Mouse (Mus musculus) G1E-ER4 (cell line): ENCODE results near the gene Creb3l2. TPM values are rescaled to one million over a fixed set of nuclear protein-coding genes. Genes with fewer than 3 reads are reported as not detected.

ENCODE experiments used
- GATA1 ChIP-seq: IDR thresholded peaks from one replicate; pipeline ENCODE4 v1.8.0; 2012; ENCODE audit warnings: low read length, inconsistent platforms
- polyA plus RNA-seq: library from polyadenylated mRNA; stranded (reverse); fragments of >175 nt; gene quantifications from 2 replicates; pipeline ENCODE4 v1.2.3, GENCODE M21; 2012

Gene Creb3l2
- polyA plus RNA-seq, 1 experiment, result 0.02 TPM

GRCm38 (mm10) chr6:37327519-37327918 lies 114.4 kb downstream of the Creb3l2 start:
- no peak for TF ChIP-seq GATA1

- TF ChIP-seq GATA1, result no peak
Observed at GRCm38 (mm10) chr6:37326603-37326955, 115.4 kb downstream of the Creb3l2 start.

- no peak for TF ChIP-seq GATA1
Observed at GRCm38 (mm10) chr6:37325906-37326602, 115.9 kb downstream of the Creb3l2 start.

GRCm38 (mm10) chr6:37325076-37325475 lies 116.9 kb downstream of the Creb3l2 start:
- TF ChIP-seq GATA1, result no peak

GRCm38 (mm10) chr6:37322641-37323040 lies 119.3 kb downstream of the Creb3l2 start:
- TF ChIP-seq GATA1, result no peak

GRCm38 (mm10) chr6:37322088-37322487 lies 119.9 kb downstream of the Creb3l2 start:
- no peak for TF ChIP-seq GATA1

GRCm38 (mm10) chr6:37317904-37318303 lies 124.0 kb downstream of the Creb3l2 start:
- TF ChIP-seq GATA1, result no peak

GRCm38 (mm10) chr6:37315440-37315839 lies 126.5 kb downstream of the Creb3l2 start:
- TF ChIP-seq GATA1, result no peak

- TF ChIP-seq GATA1, result no peak
Observed at GRCm38 (mm10) chr6:37310601-37311000, 131.3 kb downstream of the Creb3l2 start.

- TF ChIP-seq GATA1, result no peak
Observed at GRCm38 (mm10) chr6:37306616-37307015, 135.3 kb downstream of the Creb3l2 start.

GRCm38 (mm10) chr6:37300492-37300891 lies 141.5 kb downstream of the Creb3l2 start:
- no peak for TF ChIP-seq GATA1

GRCm38 (mm10) chr6:37299562-37300390 lies 142.2 kb downstream of the Creb3l2 start, which contains the start of gene Dgki:
Gene Dgki (minus strand): TSS chr6:37300184.
- no peak for TF ChIP-seq GATA1

- TF ChIP-seq GATA1, result no peak
Observed at GRCm38 (mm10) chr6:37298982-37299381, 143.0 kb downstream of the Creb3l2 start.

GRCm38 (mm10) chr6:37297744-37298482 lies 144.0 kb downstream of the Creb3l2 start:
- no peak for TF ChIP-seq GATA1

GRCm38 (mm10) chr6:37292068-37292467 lies 149.9 kb downstream of the Creb3l2 start:
- TF ChIP-seq GATA1, result no peak

GRCm38 (mm10) chr6:37291171-37291570 lies 150.8 kb downstream of the Creb3l2 start:
- TF ChIP-seq GATA1, result no peak
